Mouse (Mus musculus) left cerebral cortex, postnatal 10 days (tissue): ENCODE data around the gene Prkch. TPM values are rescaled to one million over a fixed set of nuclear protein-coding genes. Genes with fewer than 3 reads are reported as not detected.
A peak's percentile ranks its signal among the peaks of the same experiment; 100 is the strongest.

Experiments
- DNase-seq, 2 experiments: peaks; one replicate each; pipeline ENCODE4 v3.0.0; 2021 to 2022; ENCODE audit warnings: low spot score in 2 of 2, mixed read lengths in 1 of 2; ENCODE audit errors: extremely low spot score in 1 of 2
- intact Hi-C: fragments of 180-260 bp; cut with DNase I; formaldehyde crosslinking; loops from one replicate; pipeline ENCODE4 v1.15.1; 2025
- total RNA-seq, 2 experiments: library from RNA; stranded (reverse); gene quantifications; 2 replicates each; pipeline ENCODE4 v1.2.3; 2021

Prkch gene
- total RNA-seq, 2 experiments from 2014 or later, result 5.0 to 5.1 TPM

DNA sequence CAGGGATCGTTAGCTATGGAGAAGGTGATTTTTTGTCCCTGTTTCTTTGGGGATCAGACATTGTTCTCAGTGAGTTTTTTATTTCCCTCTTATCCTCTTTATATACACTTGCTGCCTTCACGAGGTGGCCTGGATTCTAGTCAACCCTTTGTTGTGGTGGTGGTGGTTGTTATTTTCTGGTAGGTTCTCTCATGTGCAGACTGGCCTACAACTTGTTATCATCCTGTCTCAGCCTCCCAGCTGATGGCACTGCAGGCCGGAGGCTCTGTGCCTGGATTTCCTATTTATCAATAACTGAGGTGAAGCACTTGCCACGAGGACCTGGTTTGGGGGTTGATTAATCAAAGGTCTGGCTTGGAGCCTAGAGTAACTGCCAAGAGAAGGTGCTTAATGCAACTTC, 20.6 kb downstream of the Prkch start:
- no peak for DNase-seq
- intact Hi-C loops, result no loop called here

DNA sequence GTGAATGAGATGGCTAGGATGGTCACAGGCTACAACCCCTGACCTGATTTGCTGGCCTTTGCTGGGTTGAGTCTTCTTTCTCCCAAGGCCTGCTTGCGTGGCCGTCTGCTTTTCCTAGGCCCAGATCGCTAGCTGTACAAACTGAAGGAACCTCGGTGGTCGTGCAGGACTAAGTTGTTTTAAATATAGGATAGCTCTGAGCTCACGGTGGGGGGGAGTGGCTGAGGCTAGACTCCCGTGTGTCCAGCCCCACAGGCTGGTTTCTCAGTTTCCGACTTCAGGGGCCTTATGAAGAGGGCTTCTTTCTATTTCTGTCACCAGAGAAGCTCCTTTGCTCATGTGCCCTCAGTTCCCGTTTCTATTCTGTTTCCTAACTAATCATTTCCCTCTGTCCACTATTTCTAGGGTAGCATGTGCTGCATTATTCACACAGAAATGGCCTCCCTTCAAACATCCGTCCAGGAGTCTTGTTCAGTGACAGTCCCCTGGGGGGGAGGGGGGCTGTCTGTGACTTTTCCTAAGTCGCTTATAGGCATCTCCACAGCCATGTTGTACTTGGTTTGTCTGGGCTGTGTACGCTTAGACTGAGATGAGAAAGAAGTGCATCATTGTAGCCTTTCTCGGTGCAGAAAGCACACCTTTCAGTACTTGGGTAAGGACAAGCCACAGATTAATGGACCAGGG, 22.9 kb downstream of the Prkch start:
- no peak for DNase-seq
- intact Hi-C loops, result no loop called here

DNA sequence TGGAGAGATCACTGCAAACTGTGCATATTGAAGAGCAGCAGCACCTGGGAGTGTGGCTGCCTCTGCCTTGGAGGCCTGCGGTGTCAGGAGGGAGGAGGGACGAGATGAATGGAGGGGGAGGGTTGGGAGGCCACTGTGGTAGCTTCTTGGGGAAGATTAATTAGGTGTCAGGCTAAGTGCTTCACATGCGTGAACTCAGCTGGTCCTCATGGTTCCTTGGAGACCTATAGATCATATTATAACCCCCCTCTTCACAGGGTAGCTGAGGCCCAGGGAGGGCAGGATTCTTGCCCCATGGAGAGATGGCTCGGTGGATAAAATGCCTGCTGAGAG, 23.4 kb downstream of the Prkch start:
- intact Hi-C loops, result no loop called here
- DNase-seq, result no peak

DNA sequence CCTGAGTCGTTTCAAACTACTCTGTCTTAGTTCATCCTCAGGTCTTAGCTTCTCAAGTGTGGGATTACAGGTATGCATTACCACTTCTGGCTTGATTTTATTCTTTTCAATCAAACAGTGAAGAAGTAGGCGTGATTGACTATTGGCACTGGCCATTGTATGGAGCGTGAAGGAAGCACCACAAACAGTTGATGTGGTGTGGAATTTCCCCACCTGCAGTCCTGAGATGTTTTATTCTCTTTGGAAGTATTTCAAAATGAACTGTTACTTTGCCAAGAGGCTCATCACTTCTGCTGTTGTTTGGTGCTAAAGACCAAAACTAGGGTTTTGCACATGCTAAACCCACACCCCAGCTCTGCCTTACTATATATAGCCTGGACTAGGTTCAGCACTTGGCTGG, 24.7 kb downstream of the Prkch start:
- no peak for DNase-seq
- intact Hi-C loops, result no loop called here

DNA sequence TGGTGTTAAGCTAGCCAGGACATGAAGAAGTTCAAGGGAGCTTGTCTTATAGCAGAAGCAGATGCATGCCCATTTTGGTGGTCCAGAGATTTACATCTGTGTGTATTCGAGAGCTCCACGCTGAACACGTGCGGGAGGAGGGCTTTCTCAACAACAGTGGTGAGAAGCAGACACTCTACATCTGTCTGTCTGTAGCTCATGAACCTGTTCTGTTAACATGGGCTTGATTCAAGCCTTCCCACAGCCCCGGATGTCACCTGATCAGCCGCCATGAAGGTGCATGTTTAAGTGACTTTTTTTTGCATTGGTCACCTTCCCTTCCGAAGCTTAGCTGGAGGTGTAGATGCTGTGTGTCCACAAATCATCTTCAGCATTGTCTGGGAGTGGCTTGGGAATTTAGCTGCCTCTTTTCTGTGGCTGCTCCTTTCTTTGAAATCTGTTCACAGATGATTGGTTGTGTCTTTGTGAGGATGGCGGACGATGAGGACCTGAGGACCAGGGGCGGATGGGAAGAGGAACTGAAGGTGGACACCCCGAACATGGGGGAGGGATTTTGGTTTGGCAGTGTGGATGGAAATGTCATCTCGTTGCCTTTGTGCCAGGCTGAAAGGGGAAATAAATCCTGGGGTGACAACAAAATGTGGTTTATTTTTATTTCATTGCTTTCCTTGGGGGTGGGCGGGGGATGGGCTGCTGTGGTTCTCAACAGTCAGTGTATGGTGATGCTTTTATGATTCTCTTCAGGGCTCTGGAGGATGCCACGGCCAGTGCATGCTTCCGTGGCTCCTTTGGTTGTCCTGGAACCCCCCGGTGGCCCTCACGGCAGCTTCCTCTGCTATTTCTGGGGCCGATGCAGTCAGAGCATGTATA, 25.3 kb downstream of the Prkch start:
- DNase-seq, result no peak
- intact Hi-C loops, result no loop called here

DNA sequence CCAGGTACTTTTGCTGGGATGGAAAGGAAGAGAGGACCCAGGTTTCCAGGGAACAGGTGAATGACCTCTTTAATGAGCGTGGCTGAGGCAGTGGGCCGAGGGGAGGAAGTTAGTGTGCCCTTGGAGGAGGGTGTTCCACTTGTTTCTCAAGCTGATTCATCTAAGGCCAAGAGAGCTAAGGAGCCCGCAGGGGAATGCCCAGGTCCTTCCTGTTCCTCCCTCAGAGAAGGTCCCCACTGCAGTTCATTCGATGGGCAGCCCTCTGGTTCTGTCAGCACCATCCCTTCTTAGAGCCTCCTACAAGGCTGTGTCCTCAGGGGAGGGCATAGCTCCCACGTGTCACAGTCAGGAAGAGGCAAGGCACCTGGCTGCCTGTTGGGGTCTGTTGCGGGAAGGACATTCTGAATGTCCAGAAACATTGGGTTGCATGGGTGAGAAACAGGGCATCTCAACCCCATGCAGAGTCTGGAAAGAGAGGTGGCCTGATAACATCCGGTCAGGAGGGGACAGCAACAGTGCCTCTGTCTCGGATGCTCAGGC, 26.3 kb downstream of the Prkch start:
- intact Hi-C loops, result no loop called here
- DNase-seq, result no peak

DNA sequence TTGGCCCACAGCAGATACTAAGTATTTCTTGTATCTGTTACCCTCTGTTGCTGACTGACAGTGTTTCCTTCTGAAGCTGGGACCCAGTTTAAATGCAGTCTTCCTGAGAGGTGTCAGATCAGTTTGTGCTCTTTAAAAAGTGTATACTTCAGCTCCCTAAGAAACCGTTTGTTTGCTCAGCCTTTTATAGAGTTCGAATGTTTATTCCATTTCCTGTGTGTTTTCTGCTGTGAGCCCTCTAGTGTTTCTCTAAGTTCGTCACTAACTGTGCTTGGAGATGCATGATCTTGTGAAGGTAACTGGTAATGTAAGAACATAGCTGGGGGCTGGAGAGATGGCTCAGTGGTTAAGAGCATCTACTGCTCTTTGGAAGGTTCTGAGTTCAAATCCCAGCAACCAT, 27.1 kb downstream of the Prkch start:
- DNase-seq, result no peak

DNA sequence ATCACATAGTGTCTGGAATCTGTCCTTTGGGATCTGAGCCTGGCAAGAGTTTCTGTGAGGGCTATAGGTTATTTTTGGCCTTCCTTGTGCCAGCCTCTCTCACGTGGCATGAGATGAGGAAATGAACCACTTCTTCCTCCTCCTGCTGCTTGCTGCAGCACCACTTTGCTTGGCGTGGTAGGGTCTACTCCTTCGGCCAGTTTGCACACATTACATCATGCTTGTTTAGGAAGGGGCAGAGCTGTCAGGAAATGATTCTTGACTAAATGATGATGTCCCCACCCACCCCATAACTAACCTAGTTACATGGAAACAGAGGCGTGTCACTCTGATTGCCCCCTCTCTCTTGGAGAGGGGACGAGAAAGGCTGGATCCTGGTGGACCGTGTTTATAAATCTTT, 28.6 kb downstream of the Prkch start:
- DNase-seq, result no peak
- intact Hi-C loops, result no loop called here

More for the DNA sequence above, 27.1 kb downstream of the Prkch start:
- intact Hi-C loops, result no loop called here

DNA sequence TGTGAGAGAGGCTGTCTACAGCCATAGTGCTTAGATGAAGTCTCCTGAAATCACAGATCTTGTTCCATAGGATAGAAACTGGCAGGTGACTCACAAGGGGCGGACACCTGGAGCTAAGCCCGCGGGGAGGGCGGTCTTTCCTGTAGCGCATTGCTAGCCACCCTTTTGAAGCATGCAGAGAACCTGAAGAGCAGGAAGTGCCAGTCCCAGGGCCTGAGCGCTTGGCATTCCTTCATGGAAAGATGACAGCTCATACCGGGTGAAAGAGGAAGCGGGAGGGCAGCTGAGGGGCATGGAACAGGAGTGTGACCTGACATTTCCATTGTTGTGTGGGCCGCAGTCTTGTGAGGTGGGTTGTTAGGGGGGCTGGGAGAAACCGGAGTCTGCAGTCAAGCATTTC, 33.1 kb downstream of the Prkch start:
- DNase-seq, result peak in 1 of 2 experiments; percentile 70
- intact Hi-C loops, result no loop called here

DNA sequence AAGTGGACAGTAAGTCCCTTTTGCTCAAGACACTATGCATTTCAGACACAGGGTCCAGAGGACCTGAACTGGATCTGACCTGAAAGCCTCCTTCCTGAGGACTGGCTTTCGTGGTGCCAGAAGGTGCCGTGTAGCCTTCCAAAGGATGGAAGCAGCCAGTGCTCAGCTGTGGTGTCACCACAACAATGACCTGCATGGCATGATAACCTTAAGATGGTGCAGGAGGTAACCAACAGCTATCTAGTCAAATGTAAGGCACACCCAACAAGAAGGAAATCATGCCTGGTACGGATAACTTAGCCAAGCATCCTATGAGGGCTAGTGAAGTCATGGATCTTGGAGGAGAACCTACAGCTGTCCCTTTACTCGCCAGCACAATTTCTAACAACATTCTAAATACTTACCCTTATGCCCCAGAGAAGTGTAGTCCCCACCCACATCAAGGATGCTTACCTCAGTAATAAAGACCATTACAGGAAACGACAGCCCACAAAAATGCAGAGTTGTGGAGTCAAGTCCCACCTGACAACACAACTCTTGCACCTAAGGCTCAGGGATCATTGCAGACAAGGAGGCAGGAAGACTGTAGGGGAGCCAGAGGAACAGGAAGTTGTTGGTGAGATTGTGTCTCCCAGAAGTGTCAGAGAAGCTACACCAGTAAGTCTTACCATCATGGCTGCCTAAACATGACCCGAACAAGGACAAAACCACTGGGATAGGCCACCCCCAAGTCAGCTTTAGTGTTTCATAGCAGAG, 40.9 kb downstream of the Prkch start:
- DNase-seq, result no peak
- intact Hi-C loops, result no loop called here

DNA sequence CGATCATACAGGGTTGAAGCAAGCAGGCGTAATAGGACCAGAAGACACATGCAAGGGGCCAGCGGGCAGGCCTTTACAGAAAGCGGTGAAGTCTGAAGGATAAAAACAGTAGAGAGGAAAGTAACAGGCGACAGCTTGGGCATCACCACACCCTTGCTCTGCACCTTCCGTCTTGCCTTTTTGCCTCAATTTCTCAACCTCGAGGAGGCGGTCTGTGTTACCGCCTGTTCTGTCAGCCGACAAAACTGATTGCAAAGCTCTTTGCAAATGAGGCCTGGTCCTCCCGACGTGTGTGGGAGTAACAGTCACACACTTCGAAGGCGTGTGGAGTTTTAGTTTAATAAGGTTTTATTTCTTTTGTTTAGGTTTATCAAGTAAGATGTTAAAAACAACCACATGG, 43.3 kb downstream of the Prkch start:
- DNase-seq, result no peak
- intact Hi-C loops, result no loop called here

DNA sequence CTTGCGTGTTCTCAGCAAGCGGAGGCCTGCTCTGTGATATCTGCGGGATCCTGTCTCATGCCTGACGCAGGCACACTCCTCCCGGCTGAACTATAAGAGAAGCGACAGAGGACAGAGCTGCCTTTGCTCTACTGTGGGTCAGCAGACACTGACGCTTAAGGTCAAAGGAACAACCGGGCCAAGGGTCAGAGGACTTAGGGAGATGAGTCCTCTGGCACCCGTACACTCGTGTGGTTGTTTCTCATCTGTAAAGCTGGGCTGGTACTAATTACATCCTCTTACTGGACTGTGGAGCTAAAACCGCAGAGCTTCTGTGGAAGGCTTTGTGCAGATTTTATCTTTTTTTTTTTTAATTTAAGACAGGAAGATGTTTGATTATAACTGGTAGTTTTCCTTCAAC, 46.0 kb downstream of the Prkch start:
- intact Hi-C loops, result no loop called here
- DNase-seq, result no peak

DNA sequence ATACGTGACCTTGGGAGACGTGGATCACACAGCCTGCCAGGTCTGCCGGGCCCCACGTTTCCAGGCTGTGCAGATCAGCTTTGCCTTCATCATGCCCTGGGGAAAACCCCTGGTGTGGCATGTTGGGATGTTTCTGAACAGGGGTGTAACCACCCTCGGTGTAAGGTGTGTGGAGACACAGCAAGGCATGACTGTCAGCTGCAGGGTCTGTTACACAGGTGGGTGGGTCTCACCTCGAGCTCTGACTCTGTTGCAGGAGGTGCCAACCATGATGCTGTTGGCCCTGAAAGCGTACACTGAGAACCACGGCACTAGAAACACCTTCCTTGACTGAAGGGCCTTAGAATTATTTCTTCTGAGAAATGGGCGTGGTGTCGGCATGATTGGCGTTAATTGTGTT, 46.6 kb downstream of the Prkch start:
- DNase-seq, result no peak
- intact Hi-C loops, result no loop called here

DNA sequence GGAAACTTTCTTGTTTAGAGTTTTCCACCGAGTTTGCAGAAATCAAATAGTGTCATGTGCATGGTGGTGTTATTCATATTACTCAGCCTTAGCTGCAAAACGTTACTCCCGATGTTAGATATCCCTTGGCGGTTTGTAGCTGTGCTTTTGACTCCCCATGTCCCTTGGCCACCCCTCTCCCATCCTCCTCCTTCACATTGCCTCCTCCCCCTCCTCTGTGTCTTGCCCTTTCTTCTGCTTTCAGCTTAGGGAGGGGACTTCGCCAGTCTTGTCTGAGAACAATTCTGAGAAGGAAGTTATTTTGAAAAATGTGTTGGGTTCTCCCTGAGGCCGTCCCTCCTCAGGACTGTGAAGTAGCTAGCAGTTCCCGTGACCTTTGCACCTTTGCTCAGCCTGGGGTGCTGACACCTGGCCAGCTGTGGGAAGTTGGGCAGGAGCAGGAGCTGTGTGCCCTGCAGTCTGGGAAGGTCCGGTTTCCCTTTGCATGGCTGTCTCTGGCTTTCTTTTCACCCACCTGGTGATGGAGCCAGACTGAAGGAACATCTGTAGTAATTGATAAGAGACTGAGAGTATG, 48.2 kb downstream of the Prkch start:
- intact Hi-C loops, result no loop called here
- DNase-seq, result no peak

DNA sequence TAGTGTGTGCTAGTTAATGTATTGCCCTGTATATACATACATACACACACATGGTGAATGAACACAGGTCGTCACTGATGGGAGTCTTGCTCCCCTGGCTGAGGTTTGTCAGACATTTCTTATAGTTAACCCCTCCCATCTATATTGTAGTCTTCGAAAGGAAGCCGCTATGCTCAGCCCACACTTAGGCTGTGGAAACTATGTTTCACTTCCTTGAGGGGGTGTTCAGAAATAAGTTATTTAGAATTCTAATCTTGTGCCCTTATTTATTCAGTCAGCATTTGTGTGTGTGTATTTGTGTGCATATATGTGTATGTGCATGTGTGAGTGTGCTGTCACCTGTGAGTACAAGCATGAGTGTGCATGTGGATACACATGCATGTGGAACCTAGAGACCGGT, 49.1 kb downstream of the Prkch start:
- DNase-seq, result no peak
- intact Hi-C loops, result no loop called here

DNA sequence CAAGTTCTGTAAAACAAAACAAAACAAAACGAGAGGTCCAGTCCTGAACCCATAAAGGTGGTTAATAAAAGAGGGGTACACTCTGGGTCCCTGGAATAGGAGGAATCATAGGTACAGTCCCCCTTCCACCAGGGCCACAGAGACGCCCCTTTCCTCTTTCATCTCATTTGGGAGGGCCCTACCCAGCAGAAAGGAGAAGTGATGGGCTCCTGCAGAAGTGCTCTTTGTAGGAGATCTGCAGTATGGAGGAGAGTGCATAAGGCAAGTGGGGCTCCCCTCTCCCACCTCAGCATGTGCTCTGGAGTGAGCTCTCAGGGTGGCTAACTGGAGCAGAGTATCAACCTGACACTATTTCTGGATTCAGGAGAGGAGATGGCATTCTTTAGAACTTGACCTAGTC, 55.0 kb downstream of the Prkch start:
- intact Hi-C loops, result no loop called here
- DNase-seq, result no peak

DNA sequence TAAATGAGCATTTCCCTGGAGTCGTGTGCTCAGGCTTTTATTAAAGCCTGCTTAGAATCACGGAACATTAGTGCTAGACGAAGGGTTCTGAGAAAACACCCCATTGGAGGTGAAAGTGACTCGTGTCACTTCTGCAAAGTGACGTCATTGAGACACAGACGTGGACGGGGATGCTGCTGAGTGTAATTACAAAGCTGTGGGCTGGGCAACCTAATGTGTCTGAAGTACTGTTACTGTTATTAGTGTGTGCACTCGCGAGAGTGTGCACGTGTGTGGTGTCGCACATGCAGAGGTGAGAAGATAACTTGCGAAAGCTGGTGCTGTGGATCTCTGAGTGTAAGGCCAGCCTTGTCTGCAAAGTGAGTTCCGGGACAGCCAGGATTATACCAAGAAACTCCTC, 56.6 kb downstream of the Prkch start:
- no peak for DNase-seq
- intact Hi-C loops, result no loop called here

DNA sequence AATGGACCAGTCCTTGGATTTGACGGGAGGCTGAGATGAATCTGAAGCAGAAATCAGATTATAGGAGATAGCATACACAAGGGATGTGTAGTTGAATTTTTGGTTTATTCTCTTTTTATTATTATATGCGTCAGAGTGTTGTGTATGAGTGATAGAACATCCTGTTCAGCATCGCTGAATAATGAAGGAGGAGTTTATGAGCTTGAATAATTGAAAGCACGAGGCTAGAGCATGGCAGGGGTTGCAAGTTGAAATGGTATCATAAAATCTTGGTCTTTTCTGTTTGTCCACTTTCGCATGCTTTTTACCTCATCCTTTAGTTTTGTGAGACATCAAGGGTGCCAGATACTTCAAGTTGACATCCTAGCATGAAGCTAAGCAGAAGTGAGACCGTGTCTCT, 60.6 kb downstream of the Prkch start:
- DNase-seq, result no peak
- intact Hi-C loops, result no loop called here

DNA sequence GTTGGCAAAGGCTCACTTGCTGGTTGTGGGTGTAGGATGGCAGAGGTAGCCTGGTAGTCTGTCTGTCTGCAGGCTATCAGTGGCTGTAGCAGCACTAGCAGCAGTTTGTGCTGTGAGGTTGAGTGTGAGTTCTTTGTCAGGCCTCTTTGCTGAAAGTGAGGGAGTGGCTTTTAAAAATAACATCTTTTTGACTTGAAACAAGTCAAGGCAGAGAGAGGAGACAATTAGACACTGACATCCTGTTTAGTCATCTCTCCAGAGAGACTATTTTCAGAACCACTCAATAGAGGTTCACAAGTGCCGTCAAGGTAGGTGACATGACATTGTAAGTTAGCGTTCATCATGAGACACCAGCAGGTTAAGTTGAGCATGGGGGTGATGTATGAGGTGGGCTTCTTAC, 63.1 kb downstream of the Prkch start:
- DNase-seq, result no peak
- intact Hi-C loops, result no loop called here
